21 mouse cellular contexts compared by ENCODE assay signal in the genomic region with DNA sequence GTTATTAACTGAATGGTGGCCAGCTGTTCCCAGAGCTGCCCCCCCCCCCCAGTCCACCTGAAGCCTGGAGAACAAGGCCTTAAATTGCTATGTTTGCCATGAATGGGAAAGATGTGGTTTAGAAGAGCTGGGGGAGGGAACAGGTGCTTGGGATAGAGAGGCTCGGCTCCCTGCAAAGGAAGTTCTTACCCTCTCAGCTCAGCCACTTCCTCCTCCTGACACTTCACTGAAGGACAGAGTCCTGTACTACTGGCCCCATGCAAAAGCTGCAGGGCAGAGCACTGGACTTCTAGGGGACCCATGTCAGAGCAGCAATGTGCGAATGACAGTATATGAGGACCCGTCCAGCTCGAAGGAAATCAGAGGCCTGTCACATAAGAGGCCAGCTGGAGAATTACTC.
DNase-seq lines count a peak whose midpoint lies in the region; ATAC-seq and TF ChIP-seq lines count a peak whose summit lies in the region.
"Had no signal": no experiment of that assay in that cellular context is flagged by ENCODE, and none has a peak within 500 bp of the region (broad histone marks: within the 10 kb centered on the region; RNA-seq: fewer than 3 reads in every experiment).

No protein-coding gene starts in this region.

- H3K27me3 ChIP-seq in embryonic facial prominence, embryonic 14.5 days (replicated peaks; ENCODE audit: control insufficient read depth, insufficient read depth, low read length) = no peaks in the 10 kb centered on the region
- H3K27me3 ChIP-seq in lung, postnatal 0 days (replicated peaks; ENCODE audit: insufficient read depth, low read length) = no peaks in the 10 kb centered on the region
- H3K27me3 ChIP-seq: embryonic facial prominence, embryonic 15.5 days; forebrain, embryonic 15.5 days; hindbrain, embryonic 12.5 days; hindbrain, embryonic 15.5 days had no signal

- DNase-seq in lung, adult 18-20 months = peak; percentile 30 to 52
- no peak for DNase-seq in lung, adult 2 months
- DNase-seq in embryonic facial prominence, embryonic 14.5 days (ENCODE audit: low spot score) = peak; percentile 37
- peak; percentile 89 for DNase-seq in lung, postnatal 0 days (ENCODE audit: low spot score)
- DNase-seq in lung, postnatal 36 days = peak; percentile 52
- DNase-seq in thymus, postnatal 4 days = no peak
- DNase-seq: adrenal gland, adult 2 months; adrenal gland, postnatal 14 days; cerebellum, adult 11 months; cerebellum, adult 2 months; cerebellum, adult 9-11 months; cerebellum, postnatal 25 days; gastrocnemius, adult 2 months; gastrocnemius, postnatal 14 days; heart, adult 11 months had no signal

- H3K9me3 ChIP-seq in embryonic facial prominence, embryonic 14.5 days (ENCODE audit: control insufficient read depth, low read length) = no peaks in the 10 kb centered on the region
- no peaks in the 10 kb centered on the region for H3K9me3 ChIP-seq in lung, postnatal 0 days (ENCODE audit: low read length)
- H3K9me3 ChIP-seq: embryonic facial prominence, embryonic 15.5 days; forebrain, embryonic 15.5 days; hindbrain, embryonic 12.5 days; hindbrain, embryonic 15.5 days had no signal

- 60% methylated on average over 4 of the region's 4 CpGs for WGBS in lung, adult 2 months
- WGBS in embryonic facial prominence, embryonic 14.5 days = 79% methylated on average over 4 of the region's 4 CpGs
- 61% methylated on average over 4 of the region's 4 CpGs for WGBS in lung, postnatal 0 days

- TF ChIP-seq EP300 in lung, postnatal 0 days (IDR thresholded peaks at IDR 0.05) = no peak

- no peak overlapping the region for H3K9ac ChIP-seq in embryonic facial prominence, embryonic 14.5 days (ENCODE audit: low read depth, low read length)
- H3K9ac ChIP-seq in lung, postnatal 0 days (replicated peaks; ENCODE audit: low read depth) = no peak overlapping the region
- H3K9ac ChIP-seq: embryonic facial prominence, embryonic 15.5 days; forebrain, embryonic 15.5 days; hindbrain, embryonic 12.5 days; hindbrain, embryonic 15.5 days had no signal

- 0 out of 2 replicates have a peak, but pooled peaks have one; percentile 2 for ATAC-seq in embryonic facial prominence, embryonic 14.5 days (ENCODE audit: low read depth)
- ATAC-seq in lung, postnatal 0 days = peak; percentile 85
- ATAC-seq: CD4-positive, CD25-positive, alpha-beta regulatory T cell, adult 4 months had no signal

- H3K4me3 ChIP-seq in lung, adult 2 months (replicated peaks; ENCODE audit: extremely low read depth, low read depth, low read length) = no peak overlapping the region
- H3K4me3 ChIP-seq in embryonic facial prominence, embryonic 14.5 days (ENCODE audit: low read depth, low read length) = no peak overlapping the region
- no peak overlapping the region for H3K4me3 ChIP-seq in lung, postnatal 0 days (ENCODE audit: low read depth, low read length)
- H3K4me3 ChIP-seq: embryonic facial prominence, embryonic 15.5 days; forebrain, embryonic 15.5 days; gastrocnemius, adult 2 months; hindbrain, embryonic 12.5 days; hindbrain, embryonic 15.5 days had no signal

- TF ChIP-seq CTCF in lung, adult 2 months (IDR thresholded peaks at IDR 0.05; ENCODE audit: insufficient read depth, low read length) = no peak
- TF ChIP-seq CTCF in lung, postnatal 0 days (IDR thresholded peaks at IDR 0.05) = no peak

- H3K36me3 ChIP-seq in embryonic facial prominence, embryonic 14.5 days (ENCODE audit: control insufficient read depth, insufficient read depth, low read length) = no peaks in the 10 kb centered on the region
- no peaks in the 10 kb centered on the region for H3K36me3 ChIP-seq in lung, postnatal 0 days (ENCODE audit: insufficient read depth, low read length)
- H3K36me3 ChIP-seq: embryonic facial prominence, embryonic 15.5 days; forebrain, embryonic 15.5 days; hindbrain, embryonic 12.5 days; hindbrain, embryonic 15.5 days had no signal

- no peak for TF ChIP-seq POLR2A in lung, adult 2 months (IDR thresholded peaks at IDR 0.05; ENCODE audit: borderline replicate concordance, extremely low read depth, low read depth, low read length)

- H3K4me1 ChIP-seq in lung, adult 2 months (ENCODE audit: control insufficient read depth, insufficient read depth, low read length) = peaks cover 2% of the 10 kb centered on the region; the same call in 1 of the 2 replicates
- H3K4me1 ChIP-seq in embryonic facial prominence, embryonic 14.5 days (ENCODE audit: control insufficient read depth, insufficient read depth, low read length) = peaks cover 2% of the 10 kb centered on the region; the same call in 1 of the 2 replicates
- no peaks in the 10 kb centered on the region for H3K4me1 ChIP-seq in lung, postnatal 0 days (ENCODE audit: insufficient read depth, low read depth, low read length)
- H3K4me1 ChIP-seq: hindbrain, embryonic 12.5 days; hindbrain, embryonic 15.5 days had no signal

- H3K4me2 ChIP-seq in embryonic facial prominence, embryonic 14.5 days (ENCODE audit: low read depth, low read length) = no peak overlapping the region
- no peak overlapping the region for H3K4me2 ChIP-seq in lung, postnatal 0 days (replicated peaks; ENCODE audit: low read depth, low read length)
- H3K4me2 ChIP-seq: embryonic facial prominence, embryonic 15.5 days; forebrain, embryonic 15.5 days; heart, embryonic 11.5 days; hindbrain, embryonic 12.5 days; hindbrain, embryonic 15.5 days had no signal

- H3K27ac ChIP-seq in embryonic facial prominence, embryonic 14.5 days (replicated peaks; ENCODE audit: low read depth, low read length) = no peak overlapping the region
- H3K27ac ChIP-seq in lung, postnatal 0 days (ENCODE audit: low read length) = no peak overlapping the region
- H3K27ac ChIP-seq: embryonic facial prominence, embryonic 15.5 days; gastrocnemius, adult 2 months; hindbrain, embryonic 12.5 days; hindbrain, embryonic 15.5 days had no signal

Comparison
In these comparisons a context has a peak if more than half of its experiments do, and no peak if none do; other contexts are left out.
1. DNase-seq: peak in lung, adult 18-20 months (2 of 2), embryonic facial prominence, embryonic 14.5 days (single experiment), lung, postnatal 0 days (single experiment) and lung, postnatal 36 days (single experiment); none in lung, adult 2 months (single experiment) and thymus, postnatal 4 days (single experiment).